Mouse (Mus musculus) MEL (cell line): ENCODE data around the gene Serpinh1.

Source experiments
- NELFE ChIP-seq: IDR thresholded peaks from 2 replicates; pipeline ENCODE4 v1.6.1; 2011; ENCODE audit warnings: low read depth, low read length, improper control_type of control experiment
- USF1 ChIP-seq: IDR thresholded peaks from 2 replicates; pipeline ENCODE4 v1.6.1; 2014; ENCODE audit warnings: low read depth, mild to moderate bottlenecking, inconsistent platforms, low read length, improper control_type of control experiment, moderate library complexity

DNA sequence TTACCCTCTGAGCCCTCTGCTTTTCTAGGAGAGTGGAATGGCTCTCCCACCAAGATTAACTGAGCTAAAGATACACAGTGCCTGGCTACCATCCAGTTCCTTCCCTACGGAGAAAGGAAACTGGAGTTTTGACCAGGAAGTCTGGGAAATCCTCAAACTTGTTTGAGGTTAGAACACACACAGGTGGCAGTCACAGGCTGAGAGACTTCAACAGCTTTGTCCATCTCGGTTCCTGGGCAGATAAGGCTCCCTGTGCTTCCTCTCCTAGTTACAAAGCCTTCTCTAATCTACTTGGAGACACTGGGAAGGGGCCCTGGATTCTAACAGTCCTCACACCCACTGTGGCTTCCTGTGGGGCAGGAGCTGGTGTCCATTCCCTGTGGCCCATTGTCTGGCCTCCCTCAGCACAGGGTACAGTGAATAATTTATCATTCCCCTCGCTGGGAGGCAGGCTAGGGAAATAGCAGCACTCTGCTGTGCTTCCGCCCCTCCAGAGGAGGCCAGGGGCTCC lies 31.1 kb upstream of the Serpinh1 start:
- TF ChIP-seq NELFE (no peak), USF1 (no peak)
